Mouse (Mus musculus) olfactory bulb, adult 2 months (tissue): ENCODE results near the gene Fam53b.

Experiments used
- CTCF ChIP-seq: fragments of 200-500 bp; IDR thresholded peaks from 2 replicates; pipeline ENCODE4 v1.5.1; 2012; ENCODE audit warnings: low read depth, mild to moderate bottlenecking, low read length, moderate library complexity; ENCODE audit not compliant: insufficient read depth
- POLR2A ChIP-seq: fragments of 200-500 bp; IDR thresholded peaks from 2 replicates; pipeline ENCODE4 v1.6.1; 2012; ENCODE audit warnings: mild to moderate bottlenecking, low read depth, low read length, moderate library complexity; ENCODE audit not compliant: insufficient read depth

- TF ChIP-seq CTCF (no peak), POLR2A (no peak)
These were observed 37.2 kb downstream of the Fam53b start for GRCm38 (mm10) chr7:132776338-132777111.
